In the genomic region with DNA sequence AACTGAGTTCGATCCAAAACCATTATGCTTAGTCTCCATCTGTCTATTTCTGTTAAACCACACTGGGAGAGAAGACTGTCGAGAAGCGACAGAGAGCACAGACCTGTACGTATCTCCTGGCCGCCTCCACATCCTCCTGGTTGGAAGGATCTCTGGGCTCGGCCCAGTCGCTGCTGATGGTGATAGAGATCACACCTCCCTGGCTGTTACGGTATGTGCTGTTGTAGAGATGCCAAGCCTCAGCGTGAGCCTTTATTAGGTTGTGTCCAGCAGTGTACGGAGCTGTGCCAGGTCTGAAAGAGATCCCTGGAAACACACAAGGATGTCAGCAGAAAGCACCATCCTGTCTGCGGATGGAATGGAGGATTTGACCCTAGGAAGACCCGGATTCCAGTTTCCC, we compare ENCODE assay signal across 34 mouse cellular contexts. TPM values are rescaled to one million over a fixed set of nuclear protein-coding genes. Genes with fewer than 3 reads are reported as not detected.
A peak's percentile ranks its signal among the peaks of the same experiment; 100 is the strongest.
DNase-seq lines count a peak whose midpoint lies in the region; ATAC-seq and TF ChIP-seq lines count a peak whose summit lies in the region.
"Had no signal": no experiment of that assay in that cellular context is flagged by ENCODE, and none has a peak within 500 bp of the region (broad histone marks: within the 10 kb centered on the region; RNA-seq: fewer than 3 reads in every experiment).

No protein-coding gene starts in this region.

- H3K4me3 ChIP-seq in hindbrain, postnatal 0 days (ENCODE audit: low read length) = no peak overlapping the region
- H3K4me3 ChIP-seq: erythroblast, embryonic 14.5 days; forebrain, embryonic 12.5 days; heart, embryonic 10.5 days; heart, embryonic 15.5 days; hindbrain, embryonic 12.5 days; stomach, embryonic 15.5 days had no signal

- H3K9ac ChIP-seq in hindbrain, postnatal 0 days (replicated peaks; ENCODE audit: low read length) = no peak overlapping the region
- H3K9ac ChIP-seq: forebrain, embryonic 12.5 days; forebrain, postnatal 0 days; heart, embryonic 15.5 days; hindbrain, embryonic 12.5 days; liver, embryonic 14.5 days; lung, embryonic 14.5 days; stomach, embryonic 15.5 days had no signal

- ATAC-seq in cerebellum, adult (ENCODE audit: insufficient number of reproducible peaks, low FRiP score, low TSS enrichment) = peak; percentile 84
- ATAC-seq in hindbrain, postnatal 0 days = no peak
- ATAC-seq: forebrain, postnatal 0 days; intestine, postnatal 0 days; Patski had no signal

- intact Hi-C loops in gastrocnemius, postnatal 36 days (cut with DNase I) = no loop called here

- no peak for DNase-seq in cerebellum, postnatal 4 days (ENCODE audit: low spot score in 2 of 2)
- DNase-seq in brain, adult 2 months (ENCODE audit: low read depth, low spot score) = peak; percentile 81
- peak; percentile 62 for DNase-seq in cerebellum, adult 8-10 months
- peak; percentile 76 to 81 for DNase-seq in cerebellum, postnatal 25 days
- DNase-seq in spleen, adult 18-20 months = no peak
- DNase-seq in hindbrain, postnatal 0 days (ENCODE audit: low spot score) = no peak
- DNase-seq in gastrocnemius, postnatal 36 days = no peak
- DNase-seq: adrenal gland, postnatal 10 days; forebrain, postnatal 0 days; gastrocnemius, postnatal 14 days; heart, adult 11 months; kidney, adult 9 months; kidney, postnatal 14 days; liver; lung, embryonic 14.5 days; lung, postnatal 14 days; midbrain, embryonic 14.5 days; retina, postnatal 1 day; right cerebral cortex, postnatal 14 days; thymus, postnatal 14 days had no signal

- H3K4me2 ChIP-seq in hindbrain, postnatal 0 days (ENCODE audit: low read depth, low read length) = no peak overlapping the region
- H3K4me2 ChIP-seq: forebrain, embryonic 12.5 days; heart, embryonic 15.5 days; hindbrain, embryonic 12.5 days; lung, embryonic 14.5 days; stomach, embryonic 15.5 days had no signal

- H3K27ac ChIP-seq in hindbrain, postnatal 0 days = no peak overlapping the region
- H3K27ac ChIP-seq: forebrain, embryonic 12.5 days; heart, embryonic 10.5 days; heart, embryonic 15.5 days; hindbrain, embryonic 12.5 days; liver, embryonic 14.5 days; stomach, embryonic 15.5 days had no signal

- H3K4me1 ChIP-seq in hindbrain, postnatal 0 days (ENCODE audit: insufficient read depth, low read length) = no peaks in the 10 kb centered on the region
- H3K4me1 ChIP-seq: forebrain, embryonic 12.5 days; heart, embryonic 15.5 days; hindbrain, embryonic 12.5 days; stomach, embryonic 15.5 days had no signal

- H3K36me3 ChIP-seq in hindbrain, postnatal 0 days (ENCODE audit: insufficient read depth, low read length) = no peaks in the 10 kb centered on the region
- H3K36me3 ChIP-seq: forebrain, embryonic 12.5 days; G1E; heart, embryonic 10.5 days; heart, embryonic 15.5 days; hindbrain, embryonic 12.5 days; stomach, embryonic 15.5 days had no signal

- WGBS in hindbrain, postnatal 0 days = 63% methylated on average over 12 of the region's 12 CpGs

- TF ChIP-seq CTCF in hindbrain, postnatal 0 days (IDR thresholded peaks at IDR 0.05; ENCODE audit: low read depth) = no peak

- no peaks in the 10 kb centered on the region for H3K9me3 ChIP-seq in hindbrain, postnatal 0 days (ENCODE audit: low read length)
- H3K9me3 ChIP-seq: forebrain, embryonic 12.5 days; G1E; heart, embryonic 10.5 days; heart, embryonic 15.5 days; hindbrain, embryonic 12.5 days; stomach, embryonic 15.5 days had no signal

- no peaks in the 10 kb centered on the region for H3K27me3 ChIP-seq in hindbrain, postnatal 0 days (ENCODE audit: insufficient read depth, low read length)
- H3K27me3 ChIP-seq: CH12.LX; forebrain, embryonic 12.5 days; heart, embryonic 15.5 days; hindbrain, embryonic 12.5 days; Patski; stomach, embryonic 15.5 days had no signal

RNA-seq across cellular contexts. Expression of a gene that starts 34.6 kb away (rescaled TPM):
- 0.26 and 1.0 TPM in 2 replicates for total RNA-seq in hindbrain, postnatal 0 days (2014; rRNA removed)
- polyA plus RNA-seq in hindbrain, postnatal 0 days (2015; fragmentation: Nextera tagmentation; extraction: Ambion mirVana) = 0.78 and 0.85 TPM in 2 replicates
- total RNA-seq in gastrocnemius, postnatal 36 days (2021) = under 1 TPM in 1 of 2 experiments, not detected in 1; 0.05 TPM
- total RNA-seq: gastrocnemius, postnatal 14 days; heart, postnatal 25 days; monocyte, adult 5-6 weeks had no signal
- polyA plus RNA-seq: erythroblast, embryonic 14.5 days; G1E had no signal

RNA-seq across cellular contexts. Expression of a gene that starts 49.8 kb away (rescaled TPM):
- 32.9 and 45.6 TPM in 2 replicates for total RNA-seq in hindbrain, postnatal 0 days (2014; rRNA removed)
- 73.0 and 79.3 TPM in 2 replicates for polyA plus RNA-seq in hindbrain, postnatal 0 days (2015; fragmentation: Nextera tagmentation; extraction: Ambion mirVana)
- total RNA-seq in gastrocnemius, postnatal 36 days (2021) = 10 to 100 TPM; 33.3 to 42.1 TPM

Comparison
In these comparisons a context has a peak if more than half of its experiments do, and no peak if none do; other contexts are left out.
1. DNase-seq: peak in brain, adult 2 months (single experiment), cerebellum, adult 8-10 months (single experiment) and cerebellum, postnatal 25 days (2 of 2); none in cerebellum, postnatal 4 days (0 of 2), spleen, adult 18-20 months (0 of 2), hindbrain, postnatal 0 days (single experiment) and gastrocnemius, postnatal 36 days (0 of 2).